Mouse (Mus musculus) heart, postnatal 0 days (tissue): ENCODE measurements around the gene Arf5.

Experiments used
- CTCF ChIP-seq: IDR thresholded peaks from 2 replicates; pipeline ENCODE4 v1.5.1; 2016; ENCODE audit warnings: antibody characterized with exemption, control low read depth, low read depth
- EP300 ChIP-seq: IDR thresholded peaks from 2 replicates; pipeline ENCODE4 v1.6.1; 2016; ENCODE audit warnings: antibody characterized with exemption, low read depth

DNA sequence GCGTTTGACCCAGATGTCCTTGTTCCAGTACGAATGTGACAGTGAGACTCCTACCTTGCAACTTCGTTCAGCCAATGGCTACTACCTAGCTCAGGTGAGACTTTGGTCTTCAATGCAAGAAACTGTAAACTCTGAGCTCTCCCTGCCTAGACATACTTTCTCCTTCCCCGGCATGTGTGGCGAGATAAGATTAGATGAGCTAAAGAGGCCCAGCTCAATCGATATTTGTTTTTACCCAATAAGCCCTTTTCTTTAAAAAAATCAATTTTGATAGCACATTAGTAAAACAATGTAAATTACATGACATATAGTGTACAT, 8.1 kb downstream of the Arf5 start:
- no peak for TF ChIP-seq CTCF
- no peak for TF ChIP-seq EP300
